Mouse (Mus musculus) kidney, adult 2 months (tissue): ENCODE results near the gene Zfp212. TPM values are rescaled to one million over a fixed set of nuclear protein-coding genes. Genes with fewer than 3 reads are reported as not detected.

Experiments used
- DNase-seq: peaks from one replicate; pipeline ENCODE4 v3.0.0; 2021
- H3K27ac ChIP-seq: fragments of 200-500 bp; 2 replicates; pipeline ENCODE4 v1.5.1; 2012; ENCODE audit warnings: low read depth, low read length, control low read depth, inconsistent platforms; ENCODE audit not compliant: insufficient read depth
- H3K27me3 ChIP-seq: fragments of 200-500 bp; replicated peaks from 2 replicates; pipeline ENCODE4 v1.6.1; 2012; ENCODE audit warnings: mild to moderate bottlenecking, moderate library complexity, low read length, inconsistent platforms; ENCODE audit not compliant: control insufficient read depth, insufficient read depth
- H3K36me3 ChIP-seq: fragments of 200-500 bp; 2 replicates; pipeline ENCODE4 v1.6.1; 2012; ENCODE audit warnings: mild to moderate bottlenecking, moderate library complexity, low read length, inconsistent platforms; ENCODE audit not compliant: control insufficient read depth, insufficient read depth
- H3K4me1 ChIP-seq: fragments of 200-500 bp; 2 replicates; pipeline ENCODE4 v1.6.1; 2011; ENCODE audit warnings: low read length; ENCODE audit not compliant: control insufficient read depth, insufficient read depth
- H3K4me3 ChIP-seq: fragments of 200-500 bp; 2 replicates; pipeline ENCODE4 v1.5.1; 2011; ENCODE audit warnings: mild to moderate bottlenecking, low read depth, low read length, control low read depth; ENCODE audit not compliant: insufficient read depth
- CTCF ChIP-seq: fragments of 200-500 bp; conservative IDR thresholded peaks from 2 replicates; pipeline ENCODE4 v1.5.1; 2011; ENCODE audit warnings: low read depth, mild to moderate bottlenecking, control low read depth, low read length, moderate library complexity, mixed read lengths; ENCODE audit not compliant: insufficient read depth, insufficient read length
- POLR2A ChIP-seq: fragments of 200-500 bp; IDR thresholded peaks from one replicate; pipeline ENCODE4 v1.6.1; 2011; ENCODE audit warnings: low read depth, low read length, control low read depth
- WGBS: fragments of 180-500 bp; shearing (Covaris S2); methylation state at CpG from one replicate; pipeline ENCODE4 v1.1.7; 2018; 5-methylcytosine and 5-hydroxymethylcytosine counted together
- polyA plus RNA-seq: library from polyadenylated mRNA; depleted of rRNA; stranded (reverse); fragments of >200 nt; gene quantifications from 2 replicates; pipeline ENCODE4 v1.2.3, GENCODE M21; 2012

The Zfp212 gene
- polyA plus RNA-seq, 1 experiment = 8.1 TPM

- DNase-seq = peak; percentile 75
- H3K36me3 ChIP-seq = no peaks in the 10 kb centered on the region
- H3K27ac ChIP-seq = no peak overlapping the region
- peak overlapping the region; percentile 35 for H3K4me3 ChIP-seq
- H3K4me1 ChIP-seq = no peaks in the 10 kb centered on the region
- TF ChIP-seq CTCF = peak; percentile 44; the same call in 1 of the 2 replicates
- no peak for TF ChIP-seq POLR2A
- no peaks in the 10 kb centered on the region for H3K27me3 ChIP-seq
- 17% methylated on average over 64 of the region's 64 CpGs for WGBS
Observed at GRCm38 (mm10) chr6:47943021-47943691, 22.9 kb downstream of the Zfp212 start.

- 86% methylated on average over 3 of the region's 3 CpGs for whole genome bisulfite sequencing
- Histone ChIP-seq H3K36me3 (no peaks in the 10 kb centered on the region), H3K27me3 (no peaks in the 10 kb centered on the region), H3K27ac (no peak overlapping the region), H3K4me1 (no peaks in the 10 kb centered on the region), H3K4me3 (peak overlapping the region; percentile 35; the same call in 1 of the 2 replicates)
- no peak for DNase-seq
- no peak for TF ChIP-seq CTCF
- TF ChIP-seq POLR2A = no peak
Observed at GRCm38 (mm10) chr6:47943721-47944120, 23.4 kb downstream of the Zfp212 start.

GRCm38 (mm10) chr6:47947388-47947787 is 27.1 kb downstream of the Zfp212 start:
- WGBS = 96% methylated on average over 4 of the region's 4 CpGs
- TF ChIP-seq CTCF = no peak
- no peak for TF ChIP-seq POLR2A
- Histone ChIP-seq H3K4me1 (no peaks in the 10 kb centered on the region), H3K27me3 (no peaks in the 10 kb centered on the region), H3K36me3 (no peaks in the 10 kb centered on the region), H3K4me3 (no peak overlapping the region), H3K27ac (no peak overlapping the region)
- DNase-seq = no peak

GRCm38 (mm10) chr6:47953191-47953726 is 33.0 kb downstream of the Zfp212 start, which contains the start of gene Zfp956:
Gene Zfp956, plus strand, starts transcription at chr6:47953390.
- no peaks in the 10 kb centered on the region for H3K36me3 ChIP-seq
- H3K4me1 ChIP-seq = peaks cover 4% of the 10 kb centered on the region; the same call in 1 of the 2 replicates
- TF ChIP-seq CTCF (0 out of 2 replicates have a peak, but pooled peaks have one; percentile 4), POLR2A (peak; percentile 42)
- H3K27ac ChIP-seq = 0 out of 2 replicates have a peak within 1 kb of the TSS, but pooled peaks have one; percentile 20
- DNase-seq = peak; percentile 98
- H3K27me3 ChIP-seq = no peaks in the 10 kb centered on the region
- peak within 1 kb of the TSS; percentile 98 for H3K4me3 ChIP-seq
- under 1% methylated on average over 31 of the region's 31 CpGs for WGBS

- TF ChIP-seq CTCF (no peak), POLR2A (no peak)
- H3K4me3 ChIP-seq = no peak overlapping the region
- peaks cover 4% of the 10 kb centered on the region; the same call in 1 of the 2 replicates for H3K4me1 ChIP-seq
- WGBS = 82% methylated on average over 3 of the region's 3 CpGs
- no peaks in the 10 kb centered on the region for H3K27me3 ChIP-seq
- DNase-seq = no peak
- H3K36me3 ChIP-seq = no peaks in the 10 kb centered on the region
- no peak overlapping the region for H3K27ac ChIP-seq
Observed at GRCm38 (mm10) chr6:47954425-47954824, 34.1 kb downstream of the Zfp212 start.

- no peak for DNase-seq
- peaks cover 7% of the 10 kb centered on the region; the same call in 1 of the 2 replicates for H3K4me1 ChIP-seq
- no peak for TF ChIP-seq CTCF
- no peak for TF ChIP-seq POLR2A
- no peaks in the 10 kb centered on the region for H3K27me3 ChIP-seq
- H3K27ac ChIP-seq = no peak overlapping the region
- no peak overlapping the region for H3K4me3 ChIP-seq
- no peaks in the 10 kb centered on the region for H3K36me3 ChIP-seq
Observed at GRCm38 (mm10) chr6:47957816-47958215, 37.5 kb downstream of the Zfp212 start.

GRCm38 (mm10) chr6:47960685-47961421 is 40.6 kb downstream of the Zfp212 start:
- no peak overlapping the region for H3K4me3 ChIP-seq
- peak; percentile 19 for DNase-seq
- no peaks in the 10 kb centered on the region for H3K27me3 ChIP-seq
- H3K4me1 ChIP-seq = peaks cover 3% of the 10 kb centered on the region; the same call in 1 of the 2 replicates
- H3K27ac ChIP-seq = no peak overlapping the region
- no peak for TF ChIP-seq CTCF
- TF ChIP-seq POLR2A = no peak
- WGBS = 66% methylated on average over 6 of the region's 6 CpGs
- H3K36me3 ChIP-seq = no peaks in the 10 kb centered on the region
